Mouse (Mus musculus): ENCODE data around the gene Ddx19a.

GRCm38 (mm10) chr8:110936217-110936616, 61.4 kb downstream of the Ddx19a start:
- TF ChIP-seq POLR2A (IDR thresholded peaks at IDR 0.05; ENCODE audit: borderline replicate concordance, insufficient read depth, low read length): no peak
- TF ChIP-seq CTCF (IDR thresholded peaks at IDR 0.05; ENCODE audit: borderline replicate concordance, insufficient read depth, low read depth, low read length): no peak

Data from cerebellum, adult 2 months (tissue).